7 mouse cellular contexts compared by ENCODE assay signal in the genomic region with DNA sequence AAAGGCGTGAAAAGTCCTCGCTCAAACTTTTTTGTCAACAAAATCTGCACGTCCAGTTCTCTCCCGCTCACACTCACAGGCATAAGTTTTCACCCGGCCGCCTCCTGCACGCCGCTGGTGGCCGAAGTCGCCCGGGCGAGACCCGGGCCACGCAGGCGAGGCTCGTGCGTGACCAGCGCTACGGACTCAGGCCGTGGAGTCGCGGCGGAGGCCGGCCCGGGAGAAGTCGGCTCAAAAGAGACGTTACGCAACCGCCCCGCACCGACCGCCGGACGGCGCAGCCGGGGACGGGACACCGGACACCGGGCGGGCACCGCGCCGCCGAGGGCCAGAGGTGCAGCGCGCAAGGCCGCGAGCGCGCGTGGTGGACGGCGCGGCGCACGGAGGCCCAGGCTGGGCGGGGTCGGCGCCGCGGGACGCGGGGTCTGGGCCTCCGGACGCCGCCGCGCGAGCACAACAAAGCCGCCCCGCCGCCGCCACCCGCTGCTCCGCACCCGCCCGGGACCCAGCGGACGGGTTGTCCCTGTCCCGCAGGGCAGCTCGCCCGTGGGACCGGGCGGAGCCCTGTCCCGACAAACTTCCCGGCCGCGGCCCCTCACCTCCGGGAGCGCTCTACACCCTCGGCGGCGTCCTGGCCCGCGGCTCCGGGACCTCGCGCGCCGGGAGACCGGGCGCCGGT. TPM values are rescaled to one million over a fixed set of nuclear protein-coding genes. Genes with fewer than 3 reads are reported as not detected.
DNase-seq lines count a peak whose midpoint lies in the region; ATAC-seq and TF ChIP-seq lines count a peak whose summit lies in the region.

No protein-coding gene starts in this region.

- peak overlapping the region; percentile 62 for H3K9ac ChIP-seq in forebrain, embryonic 15.5 days (replicated peaks)

- H3K4me3 ChIP-seq in forebrain, embryonic 15.5 days = peak overlapping the region; percentile 68
- peak overlapping the region; percentile 95 for H3K4me3 ChIP-seq in hindbrain, embryonic 10.5 days

- H3K4me2 ChIP-seq in forebrain, embryonic 15.5 days (replicated peaks) = peak overlapping the region; percentile 93

- peaks cover 28% of the 10 kb centered on the region for H3K4me1 ChIP-seq in forebrain, embryonic 15.5 days
- peaks cover 51% of the 10 kb centered on the region for H3K4me1 ChIP-seq in hindbrain, embryonic 10.5 days (replicated peaks)

- in situ Hi-C loops in Patski (cut with MboI; ENCODE audit: low pct_unique_long_range_greater_than_20kb) = no loop called here

- H3K36me3 ChIP-seq in forebrain, embryonic 15.5 days = no peaks in the 10 kb centered on the region
- H3K36me3 ChIP-seq in hindbrain, embryonic 10.5 days = no peaks in the 10 kb centered on the region

- WGBS in forebrain, embryonic 15.5 days = under 1% methylated on average over 96 of the region's 103 CpGs
- WGBS in hindbrain, embryonic 10.5 days = under 1% methylated on average over 103 of the region's 103 CpGs

- DNase-seq in Patski (ENCODE audit: low read depth, low spot score) = no peak
- DNase-seq in cerebellum, adult 18-20 months = peak; percentile 59 to 75
- peak; percentile 66 for DNase-seq in hindbrain, embryonic 10.5 days (ENCODE audit: low spot score)
- peak; percentile 30 for DNase-seq in left cerebral cortex, postnatal 4 days
- DNase-seq in right cerebral cortex, postnatal 4 days = peak; percentile 19

- intact Hi-C loops in left cerebral cortex, postnatal 4 days (cut with DNase I) = loop anchor here (5.0 kb wide), 1 partner anchor 52 kb away; the partner anchor contains the start of gene Sap18

- no peak for TF ChIP-seq CTCF in Patski (IDR thresholded peaks at IDR 0.05)

- H3K9me3 ChIP-seq in forebrain, embryonic 15.5 days = no peaks in the 10 kb centered on the region
- no peaks in the 10 kb centered on the region for H3K9me3 ChIP-seq in hindbrain, embryonic 10.5 days

- peak; percentile 47 for ATAC-seq in Patski
- peak; percentile 77 for ATAC-seq in forebrain, embryonic 15.5 days (replicated peaks)
- peak; percentile 2; the same call in 1 of the 2 replicates for ATAC-seq in megakaryocyte progenitor cell, adult 5-6 weeks (replicated peaks; ENCODE audit: poor library complexity)

- H3K27me3 ChIP-seq in Patski = no peaks in the 10 kb centered on the region
- H3K27me3 ChIP-seq in forebrain, embryonic 15.5 days = no peaks in the 10 kb centered on the region
- H3K27me3 ChIP-seq in hindbrain, embryonic 10.5 days (ENCODE audit: insufficient read depth, poor library complexity, severe bottlenecking) = peaks cover 11% of the 10 kb centered on the region

- peak overlapping the region; percentile 46 for H3K27ac ChIP-seq in forebrain, embryonic 15.5 days (replicated peaks)
- H3K27ac ChIP-seq in hindbrain, embryonic 10.5 days = peak overlapping the region; percentile 97

- POLR2A ChIA-PET in Patski (lab: Charles Lee) = interaction anchor here (1.1 to 1.5 kb wide), 2 partner anchors 15 to 54 kb away, joined by 4 to 10 read pairs; no protein-coding TSS in a partner anchor

- CTCF ChIA-PET in Patski (lab: Charles Lee) = interaction anchor here (1.6 kb wide), 1 partner anchor 10 kb away, joined by 9 read pairs; no protein-coding TSS in a partner anchor

RNA-seq across cellular contexts. Expression of gene Gm49361, which starts 0.5 kb away (rescaled TPM):
- not detected for polyA plus RNA-seq in Patski (2021)
- polyA plus RNA-seq in forebrain, embryonic 15.5 days (2015; fragmentation: Nextera tagmentation; extraction: Ambion mirVana) = not detected in 2 replicates
- not detected in 2 replicates for polyA plus RNA-seq in hindbrain, embryonic 10.5 days (2016; fragmentation: Nextera tagmentation; extraction: Ambion mirVana)
- total RNA-seq in left cerebral cortex, postnatal 4 days (2021) = 1 to 10 TPM in 1 of 2 experiments, not detected in 1; 1.0 TPM
- total RNA-seq in megakaryocyte progenitor cell, adult 5-6 weeks (2015) = not detected in 2 replicates
- total RNA-seq in megakaryocyte progenitor cell, adult 5-6 weeks (2017) = not detected in 2 replicates

RNA-seq across cellular contexts. Expression of gene Lats2, which starts 12.8 kb away (rescaled TPM):
- polyA plus RNA-seq in Patski (2021) = 40.6 TPM
- polyA plus RNA-seq in forebrain, embryonic 15.5 days (2015; fragmentation: Nextera tagmentation; extraction: Ambion mirVana) = 8.0 TPM in 2 replicates
- 16.1 and 17.5 TPM in 2 replicates for polyA plus RNA-seq in hindbrain, embryonic 10.5 days (2016; fragmentation: Nextera tagmentation; extraction: Ambion mirVana)
- total RNA-seq in left cerebral cortex, postnatal 4 days (2021) = 10 to 100 TPM; 10.5 to 10.7 TPM
- total RNA-seq in megakaryocyte progenitor cell, adult 5-6 weeks (2015) = 9.3 and 16.9 TPM in 2 replicates
- 8.1 and 8.2 TPM in 2 replicates for total RNA-seq in megakaryocyte progenitor cell, adult 5-6 weeks (2017)

RNA-seq across cellular contexts. Expression of gene Sap18, which starts 52.5 kb away (rescaled TPM):
- 23.1 TPM for polyA plus RNA-seq in Patski (2021)
- polyA plus RNA-seq in forebrain, embryonic 15.5 days (2015; fragmentation: Nextera tagmentation; extraction: Ambion mirVana) = 22.8 and 24.5 TPM in 2 replicates
- polyA plus RNA-seq in hindbrain, embryonic 10.5 days (2016; fragmentation: Nextera tagmentation; extraction: Ambion mirVana) = 21.3 and 31.3 TPM in 2 replicates
- 10 to 100 TPM; 42.5 to 48.3 TPM for total RNA-seq in left cerebral cortex, postnatal 4 days (2021)
- 160 and 206 TPM in 2 replicates for total RNA-seq in megakaryocyte progenitor cell, adult 5-6 weeks (2015)
- total RNA-seq in megakaryocyte progenitor cell, adult 5-6 weeks (2017) = 16.6 and 19.9 TPM in 2 replicates

Comparison
In these comparisons a context has a peak if more than half of its experiments do, and no peak if none do; other contexts are left out.
1. ATAC-seq: peak in every context shown above with its lines; median percentile 77 in forebrain, embryonic 15.5 days; 47 in Patski; 2 in megakaryocyte progenitor cell, adult 5-6 weeks.